Mouse (Mus musculus) heart, postnatal 25 days (tissue): ENCODE data around the gene Trabd2b. TPM values are rescaled to one million over a fixed set of nuclear protein-coding genes. Genes with fewer than 3 reads are reported as not detected.

ENCODE experiments used
- DNase-seq: peaks from one replicate; pipeline ENCODE4 v3.0.0; 2022; ENCODE audit warnings: low spot score
- intact Hi-C: fragments of 180-260 bp; cut with DNase I; formaldehyde crosslinking; loops from one replicate; pipeline ENCODE4 v1.15.1; 2025
- total RNA-seq, 2 experiments: library from RNA; stranded (reverse); gene quantifications; 2 replicates each; pipeline ENCODE4 v1.2.3; 2021

The Trabd2b gene
- total RNA-seq, result 10 to 100 TPM; 53.5 to 62.8 TPM

GRCm38 (mm10) chr4:114406355-114407101 is at the start of gene Trabd2b:
Trabd2b (plus strand) TSS chr4:114406724.
- intact Hi-C loops, result loop anchor here (5.0 kb wide), 3 partner anchors 36 to 59 kb away; no protein-coding TSS in a partner anchor
- DNase-seq, result peak; percentile 17

DNA sequence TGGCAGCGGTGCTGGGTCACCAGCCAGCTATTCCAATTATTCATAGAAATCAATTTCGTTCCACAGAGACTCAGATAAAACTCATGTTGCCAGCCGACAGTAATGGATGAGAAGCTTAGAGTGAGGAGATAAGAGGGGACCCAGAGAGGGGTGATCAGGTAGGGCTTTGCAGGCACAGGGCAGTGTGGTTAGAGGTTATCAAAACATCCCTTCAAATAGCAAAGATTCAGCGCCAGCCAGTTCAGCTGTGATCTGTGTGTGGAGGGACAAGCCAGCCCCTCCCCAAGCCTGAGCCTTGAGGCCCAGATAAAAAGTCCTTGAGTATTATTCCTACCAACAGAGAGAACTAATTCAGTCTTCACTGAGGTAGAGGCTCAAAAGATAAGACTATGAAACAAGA is 49.1 kb upstream of the Trabd2b start:
- intact Hi-C loops, result no loop called here
- DNase-seq, result no peak

- intact Hi-C loops, result no loop called here
- no peak for DNase-seq
Observed at GRCm38 (mm10) chr4:114358874-114359273, 47.6 kb upstream of the Trabd2b start.

GRCm38 (mm10) chr4:114359818-114360217 is 46.7 kb upstream of the Trabd2b start:
- no peak for DNase-seq
- intact Hi-C loops, result no loop called here

- intact Hi-C loops, result no loop called here
- DNase-seq, result no peak
Observed at GRCm38 (mm10) chr4:114361336-114361735, 45.2 kb upstream of the Trabd2b start.

GRCm38 (mm10) chr4:114365000-114365399 is 41.5 kb upstream of the Trabd2b start:
- intact Hi-C loops, result no loop called here
- no peak for DNase-seq

DNA sequence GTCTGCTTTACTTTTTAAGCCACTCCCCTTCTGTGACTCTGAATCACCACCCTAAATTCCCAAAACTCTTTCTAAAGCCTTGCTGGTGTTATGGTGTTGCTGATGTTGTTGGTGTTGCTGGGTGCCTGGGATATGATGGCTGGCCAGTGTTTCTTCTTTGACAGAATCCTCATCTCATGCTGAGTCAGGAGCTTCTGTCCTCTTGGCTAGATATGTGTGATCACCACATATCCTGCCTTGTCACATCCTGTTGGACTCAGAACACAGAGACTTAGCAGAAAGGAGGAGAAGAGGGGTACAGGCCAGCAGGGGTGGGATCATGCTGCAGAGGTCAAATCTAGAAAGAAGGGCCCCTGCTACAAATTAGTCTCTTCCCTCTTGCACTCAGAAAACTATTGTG is 40.9 kb upstream of the Trabd2b start:
- intact Hi-C loops, result no loop called here
- no peak for DNase-seq

DNA sequence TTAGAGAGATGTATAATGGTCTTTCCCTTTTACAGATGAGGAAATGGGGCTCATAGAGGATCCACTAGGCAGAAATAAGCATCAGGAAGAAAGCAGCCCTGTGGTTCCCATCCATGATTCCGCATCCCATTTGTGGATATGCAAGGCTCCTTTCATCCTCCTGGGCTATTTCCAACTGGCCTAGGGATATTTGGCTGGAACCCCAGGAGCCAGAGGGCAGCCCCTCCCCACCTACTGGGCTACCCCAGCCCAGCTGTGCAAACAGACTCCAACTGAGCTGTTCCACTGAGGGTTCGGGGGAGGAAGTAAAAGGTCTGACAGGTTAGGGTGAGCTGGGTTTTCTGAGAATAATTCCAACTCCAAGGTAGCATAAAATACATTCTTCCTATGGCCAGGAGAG is 39.5 kb upstream of the Trabd2b start:
- DNase-seq, result no peak
- intact Hi-C loops, result no loop called here

- DNase-seq, result no peak
- intact Hi-C loops, result no loop called here
Observed at GRCm38 (mm10) chr4:114367840-114368239, 38.7 kb upstream of the Trabd2b start.

DNA sequence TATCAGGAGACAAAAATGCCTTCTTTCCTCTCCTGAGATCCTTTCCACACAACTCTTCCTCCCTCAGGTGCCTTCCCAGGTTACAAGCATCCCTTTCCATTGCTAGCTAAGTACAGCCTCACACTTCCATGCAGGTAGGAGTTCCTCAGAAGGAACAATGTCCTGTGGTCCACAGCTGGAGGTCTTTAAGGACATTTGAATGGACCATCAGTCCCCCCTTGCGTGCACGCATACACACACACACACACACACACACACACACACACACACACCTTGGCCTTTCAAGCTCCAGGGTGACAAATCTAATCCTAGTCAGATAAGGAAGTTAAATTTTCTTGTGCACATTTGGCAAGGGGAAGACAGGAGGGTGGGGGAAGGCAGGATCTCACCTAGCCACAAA is 36.9 kb upstream of the Trabd2b start:
- intact Hi-C loops, result no loop called here
- no peak for DNase-seq

DNA sequence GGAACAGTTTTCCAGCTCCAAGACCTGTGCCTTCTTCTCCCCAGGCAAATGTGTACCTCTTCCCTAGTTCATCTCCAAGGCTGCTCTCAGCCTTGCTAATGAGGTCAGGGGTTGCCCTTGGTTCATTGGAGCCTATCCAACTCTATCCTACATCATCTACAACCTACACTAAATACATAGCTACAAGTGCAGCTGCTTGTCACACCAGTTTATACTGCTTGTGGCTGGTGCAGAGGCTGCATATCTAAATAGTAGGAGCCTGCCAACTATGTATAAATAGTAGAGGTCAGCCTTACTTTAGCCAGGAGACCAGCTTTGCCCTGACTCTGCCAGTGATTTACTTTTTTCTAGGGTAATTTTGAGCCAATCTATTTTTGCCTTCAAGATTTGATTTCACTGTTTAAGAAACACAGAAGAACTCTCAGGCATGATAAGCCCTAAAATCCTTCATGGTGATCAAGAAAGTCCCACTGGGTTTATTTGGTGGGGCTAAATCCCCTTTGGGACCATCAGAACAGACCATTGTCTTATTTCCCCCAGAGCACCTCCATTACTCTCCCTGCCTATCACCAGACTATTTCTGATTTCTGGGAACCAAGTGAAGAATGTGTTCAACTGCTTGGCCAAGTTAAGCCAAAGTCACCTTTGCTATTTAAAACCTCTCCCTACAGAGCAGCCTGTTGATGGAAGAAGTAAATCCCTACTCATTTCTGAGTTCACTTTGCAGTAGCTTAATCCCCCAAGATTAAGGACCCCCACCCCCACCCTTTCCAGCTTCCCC is 35.4 kb upstream of the Trabd2b start:
- intact Hi-C loops, result loop anchor here (1.0 kb wide), 1 partner anchor 14 kb away; no protein-coding TSS in a partner anchor
- no peak for DNase-seq

DNA sequence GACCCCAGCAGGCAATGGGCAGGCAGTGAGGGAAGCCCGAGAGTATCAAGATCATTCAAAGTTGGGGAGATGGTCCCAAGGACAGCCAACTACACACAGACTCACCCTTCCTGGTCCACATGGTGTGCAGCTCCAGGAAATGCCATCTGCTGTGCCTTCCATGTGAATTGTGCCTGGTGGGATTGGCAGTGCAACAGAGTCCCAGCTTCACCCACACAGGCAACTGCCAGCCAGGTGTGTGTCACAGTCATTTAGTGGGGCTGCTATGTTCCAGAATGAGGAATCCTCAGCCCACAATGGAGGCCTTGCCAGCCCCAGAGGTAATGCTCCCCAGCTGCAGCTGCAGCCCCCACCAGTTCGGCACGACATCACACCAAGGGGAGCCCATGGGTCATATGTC is 33.8 kb upstream of the Trabd2b start:
- intact Hi-C loops, result no loop called here
- no peak for DNase-seq

- DNase-seq, result no peak
- intact Hi-C loops, result no loop called here
Observed at GRCm38 (mm10) chr4:114374330-114374729, 32.2 kb upstream of the Trabd2b start.

GRCm38 (mm10) chr4:114377531-114377930 is 29.0 kb upstream of the Trabd2b start:
- DNase-seq, result no peak
- intact Hi-C loops, result no loop called here

DNA sequence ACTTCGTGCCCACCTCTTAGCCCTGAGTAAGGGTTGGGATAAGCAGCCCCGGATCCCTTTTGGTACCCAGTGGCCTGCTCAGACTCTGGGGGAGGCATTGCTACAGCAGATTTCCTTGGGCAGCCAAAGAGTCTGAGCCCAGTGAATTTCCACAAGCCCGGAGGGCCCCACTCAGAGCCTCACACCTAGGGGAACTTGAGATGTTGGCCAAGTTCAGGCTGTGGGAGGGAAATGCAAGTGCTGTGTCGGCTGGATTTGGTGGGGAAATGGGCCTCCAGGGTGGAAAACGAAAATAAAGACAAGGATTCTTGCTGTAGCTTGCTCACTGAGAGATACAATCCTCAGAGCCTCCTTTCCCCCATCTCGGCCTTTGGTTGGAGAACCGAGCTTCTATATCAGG is 28.0 kb upstream of the Trabd2b start:
- intact Hi-C loops, result no loop called here
- DNase-seq, result no peak

DNA sequence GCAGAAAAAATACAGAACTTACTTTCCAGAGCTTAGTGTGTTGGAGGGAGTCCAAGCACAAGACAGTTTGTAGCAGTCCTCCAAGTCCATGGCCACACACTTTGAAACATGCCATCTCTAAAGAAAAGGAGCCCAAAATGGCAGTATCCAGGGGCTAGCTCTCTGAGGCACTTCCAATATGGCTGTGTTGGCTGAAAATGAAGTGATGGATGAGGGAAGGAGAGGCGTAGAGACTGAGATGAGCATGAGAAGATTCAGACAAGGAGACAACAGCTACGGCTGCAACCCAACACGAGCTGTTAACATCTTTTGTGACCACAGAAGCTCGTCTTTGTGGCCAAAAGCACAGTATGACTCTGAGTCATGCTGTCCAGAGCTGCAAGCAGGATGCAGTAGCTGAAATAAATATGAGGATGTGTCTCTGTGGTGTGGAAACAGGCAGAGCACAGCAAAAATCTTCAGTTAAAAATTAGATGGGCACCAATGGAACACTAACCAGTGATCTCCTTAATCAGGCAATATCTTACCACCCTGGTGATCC is 27.0 kb upstream of the Trabd2b start:
- intact Hi-C loops, result no loop called here
- no peak for DNase-seq

- no peak for DNase-seq
- intact Hi-C loops, result no loop called here
Observed at GRCm38 (mm10) chr4:114382627-114383026, 23.9 kb upstream of the Trabd2b start.

GRCm38 (mm10) chr4:114385236-114385635 is 21.3 kb upstream of the Trabd2b start:
- intact Hi-C loops, result loop anchor here (1.0 kb wide), 1 partner anchor 14 kb away; no protein-coding TSS in a partner anchor
- no peak for DNase-seq

GRCm38 (mm10) chr4:114386395-114386811 is 20.1 kb upstream of the Trabd2b start:
- intact Hi-C loops, result no loop called here
- peak; percentile 70 for DNase-seq

DNA sequence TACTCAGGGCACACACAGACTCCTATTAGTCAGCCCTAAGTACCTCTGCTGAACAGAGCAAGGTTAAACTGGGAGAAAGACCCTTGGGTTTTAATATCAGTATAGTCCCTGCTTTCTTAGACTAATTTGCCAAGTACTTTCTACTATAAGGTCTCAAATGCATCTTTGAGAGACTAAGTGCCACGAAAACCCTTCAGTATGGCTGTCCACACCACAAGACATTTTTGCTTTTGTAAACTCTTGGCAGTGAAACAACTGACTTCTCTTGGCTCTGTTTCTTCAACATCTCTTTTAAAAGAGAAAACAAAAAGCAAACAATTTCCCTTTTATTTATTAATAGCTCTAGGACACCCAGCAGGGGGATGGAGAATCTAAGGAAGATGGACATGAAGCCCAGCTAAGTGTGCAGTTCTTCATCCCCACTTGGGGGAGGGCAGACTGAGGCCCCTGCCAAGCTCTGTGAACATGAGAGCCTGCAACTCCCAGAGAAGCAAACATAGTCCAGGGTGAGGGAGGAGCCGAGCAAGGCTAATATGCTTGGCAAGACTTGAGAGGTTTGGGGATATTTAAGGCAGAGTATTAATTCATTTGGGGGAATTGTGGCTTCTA is 18.9 kb upstream of the Trabd2b start:
- intact Hi-C loops, result no loop called here
- peak; percentile 17 for DNase-seq

DNA sequence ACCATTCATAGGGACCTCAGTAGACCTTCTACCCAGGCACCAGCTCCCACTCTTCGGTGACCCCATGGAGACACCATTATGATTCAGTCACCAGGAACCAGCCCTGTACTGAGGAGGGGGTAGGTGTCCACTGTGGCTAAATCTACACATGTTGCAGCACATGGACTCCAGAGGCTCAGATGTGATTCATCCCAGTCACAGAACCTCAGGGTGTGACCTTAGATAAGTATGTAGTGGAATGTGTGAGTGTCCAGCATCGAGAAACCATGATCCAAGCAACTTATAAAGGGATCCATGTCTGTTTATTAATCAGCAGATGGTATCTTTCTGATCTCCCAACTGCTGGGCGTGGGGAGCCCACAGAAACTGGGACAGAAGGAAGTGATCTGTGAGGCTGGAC is 18.2 kb upstream of the Trabd2b start:
- DNase-seq, result no peak
- intact Hi-C loops, result no loop called here
